Mouse (Mus musculus) hindbrain, embryonic 10.5 days (tissue): ENCODE data around the gene Ndrg3. TPM values are rescaled to one million over a fixed set of nuclear protein-coding genes. Genes with fewer than 3 reads are reported as not detected.
"Not testable (repeated sequence)": the region's sequence is repeated elsewhere in the genome, so short reads cannot be mapped to it uniquely, and the experiment has no call there.

Source experiments
- DNase-seq: peaks from one replicate; pipeline ENCODE4 v3.0.0-alpha.2; 2017; ENCODE audit warnings: low spot score
- H3K27ac ChIP-seq: fragments of 300-500 bp; sonication (generic); 2 replicates; pipeline ENCODE4 v1.5.1; 2016; ENCODE audit warnings: mild to moderate bottlenecking, moderate library complexity
- H3K27me3 ChIP-seq: fragments of 300-500 bp; sonication (generic); 2 replicates; pipeline ENCODE4 v1.6.1; 2016; ENCODE audit warnings: mild to moderate bottlenecking; ENCODE audit not compliant: poor library complexity, insufficient read depth, severe bottlenecking
- H3K36me3 ChIP-seq: fragments of 300-500 bp; sonication (generic); 2 replicates; pipeline ENCODE4 v1.6.1; 2016; ENCODE audit warnings: mild to moderate bottlenecking, moderate library complexity
- H3K4me1 ChIP-seq: fragments of 300-500 bp; sonication (generic); replicated peaks from 2 replicates; pipeline ENCODE4 v1.6.1; 2016; ENCODE audit warnings: mild to moderate bottlenecking
- H3K4me3 ChIP-seq: fragments of 300-500 bp; sonication (generic); 2 replicates; pipeline ENCODE4 v1.5.1; 2016; ENCODE audit warnings: mild to moderate bottlenecking, moderate library complexity
- H3K9me3 ChIP-seq: fragments of 300-500 bp; sonication (generic); 2 replicates; pipeline ENCODE4 v1.6.1; 2016; ENCODE audit warnings: mild to moderate bottlenecking, moderate library complexity
- WGBS: fragments of 180-500 bp; shearing (Covaris S2); methylation state at CpG from one replicate; pipeline ENCODE4 v1.1.7; 2016; 5-methylcytosine and 5-hydroxymethylcytosine counted together
- polyA plus RNA-seq: library from polyadenylated mRNA; unstranded; fragments of >200 nt; fragmentation: Nextera tagmentation; extraction: Ambion mirVana; gene quantifications from 2 replicates; pipeline ENCODE4 v1.2.1, GENCODE M21; 2016

Ndrg3 gene
- polyA plus RNA-seq, 1 experiment from 2014 or later: 49.3 TPM

- DNase-seq: no peak
- no peak overlapping the region for H3K4me3 ChIP-seq
- no peaks in the 10 kb centered on the region for H3K36me3 ChIP-seq
- no peaks in the 10 kb centered on the region for H3K4me1 ChIP-seq
- H3K27me3 ChIP-seq: no peaks in the 10 kb centered on the region
- no peak overlapping the region for H3K27ac ChIP-seq
- WGBS: 89% methylated on average over 5 of the region's 5 CpGs
- H3K9me3 ChIP-seq: no peaks in the 10 kb centered on the region
Measured at GRCm38 (mm10) chr2:156954463-156954862, 37.4 kb downstream of the Ndrg3 start.

GRCm38 (mm10) chr2:156951301-156952094, 40.4 kb downstream of the Ndrg3 start:
- H3K27ac ChIP-seq: no peak overlapping the region
- H3K4me3 ChIP-seq: no peak overlapping the region
- H3K9me3 ChIP-seq: no peaks in the 10 kb centered on the region
- no peaks in the 10 kb centered on the region for H3K27me3 ChIP-seq
- no peak for DNase-seq
- 92% methylated on average over 10 of the region's 10 CpGs for WGBS
- peaks cover 20% of the 10 kb centered on the region for H3K36me3 ChIP-seq
- H3K4me1 ChIP-seq: no peaks in the 10 kb centered on the region

- 97% methylated on average over 3 of the region's 3 CpGs for WGBS
- Histone ChIP-seq H3K9me3 (no peaks in the 10 kb centered on the region), H3K4me3 (no peak overlapping the region), H3K27ac (no peak overlapping the region), H3K27me3 (no peaks in the 10 kb centered on the region), H3K36me3 (peaks cover 20% of the 10 kb centered on the region), H3K4me1 (no peaks in the 10 kb centered on the region)
- DNase-seq: no peak
Measured at GRCm38 (mm10) chr2:156950816-156951215, 41.0 kb downstream of the Ndrg3 start.

GRCm38 (mm10) chr2:156941523-156941922, 50.3 kb downstream of the Ndrg3 start:
- WGBS: 90% methylated on average over 9 of the region's 9 CpGs
- not testable (repeated sequence) for H3K4me1 ChIP-seq, H3K27ac ChIP-seq, DNase-seq, H3K9me3 ChIP-seq, H3K4me3 ChIP-seq, H3K27me3 ChIP-seq
- H3K36me3 ChIP-seq: peaks cover 19% of the 10 kb centered on the region

- peaks cover 27% of the 10 kb centered on the region for H3K36me3 ChIP-seq
- WGBS: 70% methylated on average over 6 of the region's 6 CpGs
- H3K9me3 ChIP-seq, H3K4me3 ChIP-seq, H3K27me3 ChIP-seq, H3K4me1 ChIP-seq, H3K27ac ChIP-seq, DNase-seq: not testable (repeated sequence)
Measured at GRCm38 (mm10) chr2:156939926-156940325, 51.9 kb downstream of the Ndrg3 start.

- WGBS: 92% methylated on average over 2 of the region's 2 CpGs
- H3K27ac ChIP-seq: no peak overlapping the region
- no peak for DNase-seq
- peaks cover 15% of the 10 kb centered on the region; the same call in 1 of the 2 replicates for H3K36me3 ChIP-seq
- H3K27me3 ChIP-seq: no peaks in the 10 kb centered on the region
- no peak overlapping the region for H3K4me3 ChIP-seq
- no peaks in the 10 kb centered on the region for H3K4me1 ChIP-seq
- H3K9me3 ChIP-seq: no peaks in the 10 kb centered on the region
Measured at GRCm38 (mm10) chr2:156937795-156938194, 54.1 kb downstream of the Ndrg3 start.

GRCm38 (mm10) chr2:156935005-156935404, 56.9 kb downstream of the Ndrg3 start:
- Histone ChIP-seq H3K4me1 (no peaks in the 10 kb centered on the region), H3K9me3 (no peaks in the 10 kb centered on the region), H3K27me3 (no peaks in the 10 kb centered on the region), H3K27ac (no peak overlapping the region), H3K4me3 (no peak overlapping the region), H3K36me3 (peaks cover 24% of the 10 kb centered on the region; the same call in 1 of the 2 replicates)
- no peak for DNase-seq
- 88% methylated on average over 6 of the region's 6 CpGs for WGBS

- WGBS: 87% methylated on average over 1 of the region's 1 CpGs
- Histone ChIP-seq H3K36me3 (peaks cover 27% of the 10 kb centered on the region), H3K27me3 (no peaks in the 10 kb centered on the region), H3K9me3 (no peaks in the 10 kb centered on the region), H3K4me3 (no peak overlapping the region), H3K4me1 (no peaks in the 10 kb centered on the region), H3K27ac (no peak overlapping the region)
- no peak for DNase-seq
Measured at GRCm38 (mm10) chr2:156933426-156933825, 58.4 kb downstream of the Ndrg3 start.

GRCm38 (mm10) chr2:156931421-156931820, 60.4 kb downstream of the Ndrg3 start:
- no peak overlapping the region for H3K4me3 ChIP-seq
- no peaks in the 10 kb centered on the region for H3K9me3 ChIP-seq
- no peak overlapping the region for H3K27ac ChIP-seq
- no peak for DNase-seq
- 96% methylated on average over 2 of the region's 2 CpGs for WGBS
- 0 out of 2 replicates have a peak, but pooled peaks cover 1% of the 10 kb centered on the region for H3K4me1 ChIP-seq
- no peaks in the 10 kb centered on the region for H3K27me3 ChIP-seq
- H3K36me3 ChIP-seq: peaks cover 28% of the 10 kb centered on the region

- DNase-seq: no peak
- Histone ChIP-seq H3K27me3 (no peaks in the 10 kb centered on the region), H3K4me1 (0 out of 2 replicates have a peak, but pooled peaks cover 3% of the 10 kb centered on the region), H3K9me3 (no peaks in the 10 kb centered on the region), H3K27ac (no peak overlapping the region), H3K4me3 (no peak overlapping the region), H3K36me3 (peaks cover 22% of the 10 kb centered on the region)
- WGBS: 94% methylated on average over 6 of the region's 6 CpGs
Measured at GRCm38 (mm10) chr2:156930549-156930948, 61.3 kb downstream of the Ndrg3 start.

- H3K27ac ChIP-seq: no peak overlapping the region
- H3K27me3 ChIP-seq: no peaks in the 10 kb centered on the region
- H3K9me3 ChIP-seq: no peaks in the 10 kb centered on the region
- H3K4me1 ChIP-seq: 0 out of 2 replicates have a peak, but pooled peaks cover 3% of the 10 kb centered on the region
- WGBS: 61% methylated on average over 11 of the region's 11 CpGs
- H3K4me3 ChIP-seq: no peak overlapping the region
- H3K36me3 ChIP-seq: peaks cover 22% of the 10 kb centered on the region
- no peak for DNase-seq
Measured at GRCm38 (mm10) chr2:156929519-156930120, 62.2 kb downstream of the Ndrg3 start.

GRCm38 (mm10) chr2:156928606-156929005, 63.2 kb downstream of the Ndrg3 start:
- Histone ChIP-seq H3K27me3 (no peaks in the 10 kb centered on the region), H3K9me3 (no peaks in the 10 kb centered on the region), H3K36me3 (peaks cover 22% of the 10 kb centered on the region), H3K27ac (no peak overlapping the region), H3K4me3 (no peak overlapping the region), H3K4me1 (0 out of 2 replicates have a peak, but pooled peaks cover 3% of the 10 kb centered on the region)
- WGBS: 90% methylated on average over 6 of the region's 6 CpGs
- no peak for DNase-seq

GRCm38 (mm10) chr2:156927663-156928062, 64.2 kb downstream of the Ndrg3 start:
- Histone ChIP-seq H3K4me3 (no peak overlapping the region), H3K4me1 (0 out of 2 replicates have a peak, but pooled peaks cover 3% of the 10 kb centered on the region), H3K27ac (no peak overlapping the region), H3K36me3 (peaks cover 22% of the 10 kb centered on the region), H3K27me3 (no peaks in the 10 kb centered on the region), H3K9me3 (no peaks in the 10 kb centered on the region)
- 92% methylated on average over 6 of the region's 6 CpGs for WGBS
- no peak for DNase-seq
